Mouse (Mus musculus): Measurements from ENCODE around the gene Clpx.
A peak's percentile ranks its signal among the peaks of the same experiment; 100 is the strongest.
"Not testable (repeated sequence)": the region's sequence is repeated elsewhere in the genome, so short reads cannot be mapped to it uniquely, and the experiment has no call there.

Clpx gene

DNA sequence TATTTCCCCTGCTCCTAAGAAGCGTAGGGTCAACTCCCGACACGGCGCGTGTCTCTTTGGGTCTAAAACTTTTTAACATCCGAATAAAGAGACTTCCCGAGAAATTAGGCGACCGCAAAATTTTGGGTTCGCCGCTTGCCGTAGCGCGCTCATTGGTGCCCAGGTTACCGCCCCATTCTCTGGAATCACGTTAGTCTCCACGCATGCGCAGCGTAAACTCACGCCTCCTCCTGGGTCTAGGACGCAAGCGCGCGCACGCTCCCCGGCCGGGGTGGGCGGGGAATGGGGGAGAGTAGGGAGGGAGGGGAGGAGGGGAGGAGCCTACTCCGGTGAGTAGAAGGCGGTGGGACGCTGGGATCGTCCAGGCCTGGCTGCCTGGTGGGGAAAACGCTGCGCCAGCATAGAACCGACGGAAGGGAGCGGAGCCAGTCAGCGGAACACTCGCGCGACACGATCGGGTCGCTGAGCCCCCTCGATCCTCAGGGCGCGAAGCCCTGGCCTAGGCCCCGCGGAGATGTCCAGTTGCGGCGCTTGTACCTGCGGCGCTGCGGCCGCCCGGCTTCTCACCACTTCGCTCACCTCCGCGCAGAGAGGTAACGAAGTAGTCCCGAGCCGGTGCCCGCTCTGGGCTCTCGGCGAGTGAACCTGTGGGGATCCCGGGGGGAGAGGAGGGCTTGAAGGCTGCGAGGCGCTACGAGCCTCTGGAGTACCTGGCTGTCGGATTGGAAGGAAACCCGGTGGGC is at the start of gene Clpx:
Clpx (plus strand) TSS at position 288 of the 743 bp plus-strand sequence.
- DNase-seq (ENCODE audit: low spot score) = peak; percentile 93

DNA sequence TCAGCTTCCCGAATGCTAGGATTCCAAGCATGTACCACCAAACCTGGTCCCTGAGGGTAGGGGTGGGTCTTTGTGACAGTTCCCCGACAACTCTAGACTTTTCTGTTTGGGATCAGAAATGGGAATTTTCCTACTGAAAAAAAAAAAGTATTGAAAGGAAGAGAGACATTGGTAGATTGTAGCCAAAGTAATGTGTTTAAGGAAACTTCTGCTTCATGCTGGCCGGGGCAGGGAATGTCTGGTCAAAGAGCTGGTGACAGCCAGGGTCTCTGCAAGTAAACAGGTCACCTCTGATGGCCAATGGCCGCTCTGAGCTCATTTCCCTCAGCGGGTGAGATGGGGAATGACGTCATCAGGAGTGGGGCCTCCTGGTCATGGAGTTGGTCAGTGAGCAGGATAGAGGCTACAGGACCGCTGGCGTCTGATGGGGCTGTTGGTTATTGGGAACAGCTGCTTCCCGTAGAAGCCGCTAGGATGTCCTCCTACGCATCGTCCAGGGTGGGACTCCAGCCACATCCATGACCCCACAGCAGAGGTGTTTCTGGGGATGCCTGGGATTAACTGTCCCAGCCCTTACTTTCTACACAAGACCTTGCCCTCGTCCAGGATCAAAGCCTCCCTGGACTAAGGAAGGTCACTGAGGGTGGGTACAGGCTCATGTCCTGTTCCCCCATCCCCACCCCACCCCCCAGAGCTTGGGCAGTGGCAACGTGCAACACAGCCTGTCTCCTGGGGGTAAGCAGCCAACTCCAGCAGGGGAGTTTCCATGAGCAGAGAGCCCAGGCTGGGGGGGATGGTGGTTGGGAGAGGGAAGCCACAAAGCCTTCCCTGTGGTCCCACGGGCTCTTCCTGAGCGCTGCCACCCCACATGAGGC is 46.3 kb upstream of the Clpx start:
- DNase-seq (ENCODE audit: low spot score) = no peak

- no peak for DNase-seq (ENCODE audit: low spot score)
These were observed 45.7 kb upstream of the Clpx start for GRCm38 (mm10) chr9:65248377-65248690.

DNA sequence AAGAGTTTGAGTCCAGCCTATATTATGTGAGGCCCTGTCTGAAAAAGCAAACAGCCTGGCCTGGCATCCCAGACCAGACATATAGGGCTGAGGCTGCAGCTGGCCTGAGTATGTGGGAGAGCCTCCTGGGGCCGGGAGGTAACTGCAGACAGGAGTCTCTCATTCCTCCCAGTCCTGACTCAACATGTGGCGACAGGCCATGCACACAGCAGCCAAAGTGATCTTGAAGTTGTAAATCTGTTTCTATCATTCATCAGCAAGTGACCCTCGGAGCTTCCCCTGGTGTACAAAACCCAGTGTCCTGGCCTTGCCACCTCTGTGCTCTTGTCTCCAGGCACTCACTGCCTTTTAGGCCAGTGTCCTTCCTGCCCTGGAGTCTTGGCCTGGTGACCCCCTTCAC is 42.0 kb upstream of the Clpx start:
- DNase-seq (ENCODE audit: low spot score) = no peak

DNA sequence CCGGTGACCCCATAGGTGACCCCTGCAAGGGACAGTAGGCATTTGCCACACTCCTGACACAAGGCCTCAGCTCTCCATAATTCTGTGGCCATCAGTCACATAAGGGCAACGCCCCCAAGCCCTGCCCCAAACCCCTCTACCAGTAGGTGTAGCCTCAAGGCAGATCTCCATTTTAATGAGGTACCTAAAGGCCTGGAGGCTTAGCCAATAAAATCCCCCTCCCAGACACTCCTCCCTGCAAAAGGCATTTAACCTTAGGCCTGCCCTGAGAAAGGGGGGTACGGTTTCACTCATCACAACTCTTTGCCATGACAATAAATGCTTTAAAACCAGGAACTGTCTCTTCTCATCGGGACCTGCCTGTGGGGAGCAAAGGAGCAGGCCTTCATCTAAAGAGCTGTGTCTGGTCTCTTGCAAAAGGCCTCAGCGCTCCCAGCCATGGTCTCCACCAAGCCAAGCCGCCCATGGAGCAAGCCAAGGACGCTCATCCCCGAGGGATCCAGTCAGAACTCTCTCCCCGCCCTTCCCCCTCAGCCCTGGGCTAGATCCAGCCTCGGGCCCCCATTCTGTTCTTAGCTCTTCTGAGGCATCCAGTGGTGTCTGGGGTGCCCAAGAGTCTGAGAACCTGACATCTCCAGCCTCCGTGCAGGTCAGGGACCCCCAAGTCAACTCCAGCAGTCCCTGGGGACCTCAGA is 38.0 kb upstream of the Clpx start:
- no peak for DNase-seq (ENCODE audit: low spot score)

GRCm38 (mm10) chr9:65257218-65257910 is 36.7 kb upstream of the Clpx start:
- no peak for DNase-seq (ENCODE audit: low spot score)

DNA sequence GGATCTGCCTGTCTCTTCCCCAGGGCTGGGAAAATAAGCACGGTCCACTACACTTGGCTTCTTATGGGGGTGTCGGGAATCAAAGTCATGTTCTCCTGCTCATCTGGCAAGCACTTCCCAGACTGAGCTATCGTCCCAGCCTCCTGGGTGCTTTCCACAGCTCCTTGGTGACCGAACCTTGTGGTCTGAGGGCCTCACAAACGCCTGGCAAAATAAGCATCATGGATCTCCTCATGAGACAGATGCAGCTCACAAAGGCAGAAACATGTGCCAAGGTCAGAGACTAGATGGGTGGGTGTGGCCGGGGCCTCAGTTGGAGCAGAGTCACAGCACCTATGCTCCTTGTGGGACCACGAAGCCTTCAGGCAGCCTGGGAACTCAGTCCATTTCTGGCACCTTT is 34.7 kb upstream of the Clpx start:
- DNase-seq (ENCODE audit: low spot score) = no peak

GRCm38 (mm10) chr9:65261591-65262230 is 32.3 kb upstream of the Clpx start:
- no peak for DNase-seq (ENCODE audit: low spot score)

- DNase-seq (ENCODE audit: low spot score) = no peak
These were observed 31.4 kb upstream of the Clpx start for GRCm38 (mm10) chr9:65262641-65263120.

- DNase-seq (ENCODE audit: low spot score) = no peak
These were observed 29.1 kb upstream of the Clpx start, which contains the start of gene Cilp for GRCm38 (mm10) chr9:65264959-65265358. Gene Cilp, plus strand, starts transcription at chr9:65265180.

DNA sequence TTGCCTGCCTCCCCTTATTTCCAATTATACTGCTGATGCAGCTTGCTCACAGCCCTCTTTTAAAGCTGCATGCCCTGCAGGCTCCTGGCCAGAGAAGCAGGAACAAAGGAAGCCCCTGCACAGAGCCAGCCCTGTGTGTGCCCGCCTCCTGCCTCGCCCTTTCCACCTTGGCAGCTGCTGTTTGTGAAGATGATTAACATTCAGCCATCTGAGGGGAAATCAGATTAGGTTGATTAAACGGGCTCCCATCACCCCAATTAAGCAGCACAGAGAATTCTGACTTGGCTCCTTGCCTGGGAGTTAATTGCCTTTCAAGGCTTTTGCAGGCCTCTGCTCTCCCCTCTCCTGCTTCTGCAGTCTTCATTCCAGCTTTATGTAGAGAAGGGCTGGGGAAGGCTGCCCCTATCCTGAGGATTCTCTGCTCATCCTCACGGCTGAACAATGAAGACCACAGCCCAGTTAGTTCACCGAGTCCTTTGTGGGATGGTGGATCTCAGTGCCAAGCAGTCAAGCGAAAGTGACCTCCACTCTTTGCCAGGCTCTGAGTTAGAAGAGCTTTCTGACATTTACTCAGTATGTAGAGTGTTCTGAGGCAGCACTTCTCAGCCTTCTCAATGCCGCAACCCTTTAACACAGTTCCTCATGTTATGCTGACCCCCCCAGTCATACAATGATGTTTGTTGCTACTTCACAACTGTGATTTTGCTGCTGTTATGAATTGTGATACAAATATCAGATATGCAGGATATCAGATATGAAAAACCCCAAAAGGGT is 26.1 kb upstream of the Clpx start:
- peak; percentile 34 for DNase-seq (ENCODE audit: low spot score)

DNA sequence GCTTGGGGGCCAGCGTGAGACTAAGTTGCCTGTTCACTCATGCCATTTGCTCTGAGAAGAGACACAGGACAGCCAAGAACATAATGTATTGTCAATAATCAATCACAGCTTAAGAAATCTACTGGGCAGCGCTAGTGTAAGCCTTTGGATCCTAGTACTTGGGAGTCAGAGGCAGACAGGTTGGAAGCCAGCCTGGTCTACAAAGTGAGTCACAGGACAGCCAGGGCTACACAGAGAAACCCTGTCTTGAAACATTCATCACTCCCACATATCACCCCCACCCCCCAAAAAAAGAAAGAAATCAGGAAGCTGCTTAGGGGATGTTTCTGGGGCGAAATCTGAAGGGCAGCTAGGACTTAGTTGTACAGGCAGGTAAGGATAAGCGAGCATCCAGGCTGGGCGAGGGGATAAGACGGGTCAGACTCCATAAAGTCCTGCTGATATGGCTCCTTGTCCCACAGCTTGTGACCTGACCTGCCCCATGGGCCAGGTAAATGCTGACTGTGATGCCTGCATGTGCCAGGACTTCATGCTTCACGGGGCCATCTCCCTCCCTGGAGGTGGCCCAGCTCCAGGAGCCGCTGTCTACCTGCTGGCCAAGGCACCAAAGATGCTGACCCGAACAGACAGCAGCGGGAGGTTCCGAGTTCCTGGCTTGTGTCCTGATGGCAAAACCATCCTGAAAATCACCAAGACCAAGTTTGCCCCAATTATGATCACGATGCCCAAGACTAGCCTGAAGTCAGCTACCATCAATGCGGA is 20.8 kb upstream of the Clpx start:
- no peak for DNase-seq (ENCODE audit: low spot score)

GRCm38 (mm10) chr9:65273873-65274272 is 20.2 kb upstream of the Clpx start:
- no peak for DNase-seq (ENCODE audit: low spot score)

DNA sequence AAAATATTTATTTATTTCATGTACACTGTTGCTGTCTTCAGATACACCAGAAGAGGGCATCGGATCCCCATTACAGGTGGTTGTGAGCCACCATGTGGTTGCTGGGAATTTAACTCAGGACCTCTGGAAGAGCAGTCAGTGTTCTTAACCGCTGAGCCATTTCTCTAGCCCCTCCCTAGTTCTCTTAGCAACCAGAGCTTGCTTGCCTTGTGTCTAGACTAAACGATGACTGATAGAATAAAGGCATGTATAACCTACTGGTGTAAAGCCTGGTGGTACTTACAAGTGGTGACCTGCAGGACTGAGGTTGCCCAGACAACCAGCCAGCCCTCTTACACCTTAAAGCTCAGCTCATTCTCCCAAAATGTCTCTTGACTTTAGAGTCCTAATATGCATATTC is 19.2 kb upstream of the Clpx start:
- not testable (repeated sequence) for DNase-seq (ENCODE audit: low spot score)

DNA sequence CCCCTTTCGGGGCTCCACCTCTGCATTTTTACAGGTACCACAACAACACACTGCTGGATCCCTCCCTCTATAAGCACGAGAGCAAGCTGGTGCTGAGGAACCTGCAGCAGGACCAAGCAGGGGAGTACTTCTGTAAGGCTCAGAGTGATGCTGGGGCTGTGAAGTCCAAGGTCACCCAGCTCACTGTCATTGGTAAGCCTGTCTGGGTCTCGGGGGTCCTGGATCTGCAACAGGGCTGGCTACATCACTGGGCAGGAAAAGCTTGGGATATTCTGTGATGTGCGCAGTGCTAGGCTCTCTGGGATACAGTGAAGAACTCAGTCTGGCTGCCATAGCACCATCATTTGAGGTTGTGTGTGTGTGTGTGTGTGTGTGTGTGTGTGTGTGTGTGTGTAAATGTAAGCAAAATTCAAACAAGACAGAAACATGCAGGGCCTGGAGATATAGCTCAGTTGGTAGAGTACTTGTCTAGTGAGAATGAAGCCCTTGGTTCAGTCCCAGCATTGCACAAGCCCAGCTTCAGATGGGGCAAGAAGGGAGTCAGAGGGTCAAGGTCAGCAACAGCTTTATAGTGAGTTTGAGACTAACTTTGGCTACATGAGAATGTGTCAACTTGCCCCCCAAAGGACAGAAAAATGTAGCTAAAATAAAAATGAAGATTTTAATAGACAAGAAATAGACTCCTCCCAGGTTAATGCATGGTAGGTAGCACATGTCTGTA is 18.1 kb upstream of the Clpx start:
- no peak for DNase-seq (ENCODE audit: low spot score)

- no peak for DNase-seq (ENCODE audit: low spot score)
These were observed 12.4 kb upstream of the Clpx start for GRCm38 (mm10) chr9:65281536-65282151.

DNA sequence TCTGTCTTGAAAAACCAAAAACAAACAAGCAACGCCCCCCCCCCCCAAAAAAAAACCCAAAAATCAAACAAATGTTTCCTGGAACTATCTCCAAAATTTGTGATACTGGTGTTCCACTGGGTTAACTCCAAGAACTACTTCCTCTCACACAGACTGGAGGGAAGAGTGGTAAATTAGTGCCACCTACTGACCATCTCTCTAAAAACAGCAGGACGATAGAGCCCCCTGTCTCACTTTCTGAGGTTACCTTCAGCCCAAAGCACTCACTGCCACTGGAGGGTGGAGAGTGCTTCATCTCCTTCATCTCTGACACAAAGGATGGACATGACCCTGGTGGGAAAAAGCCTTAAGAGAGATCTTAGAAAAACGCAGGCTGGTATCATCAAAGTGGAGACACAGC is 10.8 kb upstream of the Clpx start:
- no peak for DNase-seq (ENCODE audit: low spot score)

GRCm38 (mm10) chr9:65288252-65288651 is 5.8 kb upstream of the Clpx start:
- DNase-seq (ENCODE audit: low spot score) = not testable (repeated sequence)

- DNase-seq (ENCODE audit: low spot score) = no peak
These were observed 4.1 kb upstream of the Clpx start for GRCm38 (mm10) chr9:65289988-65290387.

Measured in left cerebral cortex, adult 11 months (tissue).